Mouse (Mus musculus): Measurements from ENCODE around the gene Nasp.
"Not testable (repeated sequence)": the region's sequence is repeated elsewhere in the genome, so short reads cannot be mapped to it uniquely, and the experiment has no call there.

Nasp gene

DNA sequence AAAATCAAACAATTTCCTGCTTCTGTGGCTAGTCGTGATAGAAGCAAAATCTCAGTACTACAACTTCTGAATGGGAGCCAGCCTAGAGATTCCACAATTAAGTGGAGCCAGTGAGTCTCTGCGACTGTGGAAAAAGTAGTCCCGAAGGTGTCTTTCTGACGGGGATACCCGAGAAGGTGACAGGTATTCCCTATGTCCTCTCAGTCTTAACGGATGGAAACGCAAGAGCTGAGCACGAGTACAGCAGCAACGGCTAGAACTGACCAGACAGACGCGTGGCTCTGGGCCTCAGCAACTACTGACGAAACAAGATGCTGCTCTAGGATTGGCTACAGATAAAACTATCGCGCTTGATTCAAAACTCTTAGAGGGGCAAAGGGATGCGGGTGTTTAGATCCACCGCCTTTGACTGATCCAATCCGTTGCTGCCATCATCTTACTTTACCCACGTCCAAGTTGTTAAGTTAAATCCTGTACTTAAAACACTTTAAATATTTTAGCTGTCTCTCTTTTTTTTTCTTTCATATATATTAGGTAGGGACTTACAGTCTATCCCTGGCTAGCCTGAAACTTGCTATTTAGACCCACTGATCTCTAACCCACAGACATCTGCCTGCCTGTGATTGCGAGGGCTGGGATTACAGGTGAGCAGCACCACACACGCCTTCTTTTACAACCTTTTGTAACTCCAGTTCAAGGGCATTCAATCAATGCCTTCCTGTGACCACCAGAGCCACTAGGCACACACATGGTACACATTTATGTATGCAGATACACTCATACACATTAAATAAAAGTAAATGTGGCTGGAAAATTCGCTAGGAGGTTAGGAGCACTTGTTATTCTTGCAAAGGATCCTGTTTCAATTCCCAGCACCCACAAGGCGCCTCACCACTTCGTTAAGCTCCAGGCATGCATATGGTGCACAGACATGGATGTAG is at the start of gene Nasp:
Nasp (minus strand) TSS at position 220 of the 941 bp plus-strand sequence.
- peak; percentile 87 for DNase-seq (ENCODE audit: low read depth)

GRCm38 (mm10) chr4:116676027-116676426 is 48.3 kb upstream of the Nasp start:
- no peak for DNase-seq (ENCODE audit: low read depth)

GRCm38 (mm10) chr4:116674761-116675160 is 47.0 kb upstream of the Nasp start:
- DNase-seq (ENCODE audit: low read depth), result not testable (repeated sequence)

DNA sequence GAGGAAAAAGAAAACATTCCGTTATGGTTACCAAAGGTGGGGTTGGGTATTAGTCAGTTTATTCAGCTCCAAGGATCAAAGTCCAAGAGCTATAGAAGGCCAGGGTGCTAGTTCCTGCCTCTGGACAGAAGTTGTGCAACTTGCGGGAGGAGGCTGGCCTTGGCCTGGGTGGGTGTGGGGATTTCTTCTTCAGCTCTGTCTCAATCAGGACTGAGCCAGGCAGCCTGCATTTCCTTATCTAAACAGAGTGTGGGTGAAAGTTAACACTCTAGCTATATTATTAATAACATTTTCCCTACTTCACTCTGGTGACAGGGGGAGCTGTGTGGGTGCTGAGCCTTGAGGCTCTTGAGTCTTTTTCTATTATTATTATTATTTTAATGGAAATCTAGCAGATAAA is 45.0 kb upstream of the Nasp start:
- no peak for DNase-seq (ENCODE audit: low read depth)

- DNase-seq (ENCODE audit: low read depth), result no peak
These were observed 41.5 kb upstream of the Nasp start for GRCm38 (mm10) chr4:116669291-116669690.

DNA sequence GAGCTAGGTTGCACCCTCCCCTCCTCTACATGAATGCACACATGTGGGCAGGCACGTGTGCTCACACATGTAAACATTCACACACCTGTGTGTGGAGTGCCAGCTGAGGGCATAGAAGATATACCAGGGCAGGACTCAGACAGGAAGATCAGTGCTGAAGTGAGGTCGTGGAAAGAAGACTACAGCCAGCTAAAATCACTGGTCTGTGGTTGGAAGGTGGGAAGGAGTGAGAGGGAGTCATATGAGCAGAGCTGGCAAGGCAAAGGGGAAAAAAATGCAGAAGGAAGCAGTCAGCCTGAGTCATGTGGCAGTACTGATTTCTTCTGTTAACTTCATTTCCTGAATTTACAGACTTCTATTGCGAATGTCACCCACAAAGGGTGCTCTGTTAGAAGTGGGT is 40.4 kb upstream of the Nasp start:
- no peak for DNase-seq (ENCODE audit: low read depth)

- DNase-seq (ENCODE audit: low read depth), result no peak
These were observed 38.9 kb upstream of the Nasp start for GRCm38 (mm10) chr4:116666625-116667024.

DNA sequence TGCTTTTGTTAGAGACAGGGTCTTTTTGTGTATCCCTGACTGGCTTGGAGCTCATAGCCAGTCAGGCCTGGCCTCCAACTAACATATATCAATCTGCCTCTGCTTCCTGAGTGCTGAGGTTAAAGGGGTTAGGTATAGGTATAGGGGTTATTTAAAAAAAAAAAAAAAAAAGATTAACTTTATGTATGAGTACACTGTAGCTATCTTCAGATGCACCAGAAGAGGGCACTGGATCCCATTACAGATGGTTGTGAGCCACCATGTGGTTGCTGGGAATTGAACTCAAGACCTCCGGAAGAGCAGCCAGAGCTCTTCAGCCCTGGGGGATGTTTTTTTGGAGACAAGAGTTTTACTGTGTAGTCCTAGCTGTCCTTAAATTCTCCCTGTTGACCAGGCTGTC is 34.3 kb upstream of the Nasp start:
- DNase-seq (ENCODE audit: low read depth), result no peak

DNA sequence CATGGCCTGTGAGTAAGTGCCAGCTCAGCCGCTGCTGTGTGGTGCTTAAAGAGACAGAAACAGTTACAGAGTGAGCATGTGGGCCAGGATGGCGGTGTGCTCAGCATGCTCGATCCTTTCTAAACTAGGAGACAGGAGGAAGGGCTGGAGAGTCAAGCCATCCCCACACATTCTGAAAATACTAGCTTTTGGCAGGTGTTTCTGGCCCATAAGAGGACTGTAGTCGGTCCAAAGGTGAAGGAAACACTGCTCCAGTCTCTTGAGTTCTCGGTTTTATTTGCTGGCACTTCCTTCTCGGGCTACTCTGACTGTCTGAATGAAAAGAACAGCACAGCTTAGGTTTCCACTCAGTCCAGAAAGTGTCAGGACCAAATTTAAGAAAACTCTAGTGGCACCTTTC is 33.1 kb upstream of the Nasp start:
- no peak for DNase-seq (ENCODE audit: low read depth)

- not testable (repeated sequence) for DNase-seq (ENCODE audit: low read depth)
These were observed 32.2 kb upstream of the Nasp start for GRCm38 (mm10) chr4:116659916-116660315.

GRCm38 (mm10) chr4:116659474-116659873 is 31.7 kb upstream of the Nasp start:
- DNase-seq (ENCODE audit: low read depth), result no peak

DNA sequence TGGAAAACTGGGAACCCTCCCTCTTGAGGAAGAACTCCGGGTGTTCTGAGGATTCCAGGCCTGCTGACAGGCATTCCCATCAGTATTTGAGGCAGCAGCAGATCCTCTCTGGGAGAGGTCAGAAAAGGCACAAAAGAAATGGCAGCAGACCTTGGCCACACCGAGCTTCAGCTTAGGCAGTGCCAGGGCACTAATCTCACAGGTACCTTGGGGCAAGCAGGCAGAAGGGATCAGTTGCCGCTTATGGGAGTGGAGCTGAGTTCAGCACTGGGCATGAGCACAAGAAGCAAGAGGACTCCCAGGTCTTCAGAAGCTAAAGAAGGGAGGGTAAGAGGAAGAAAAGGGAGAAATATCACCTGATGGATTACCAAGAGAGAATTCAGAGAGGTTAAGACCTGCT is 30.2 kb upstream of the Nasp start:
- DNase-seq (ENCODE audit: low read depth), result no peak

GRCm38 (mm10) chr4:116655658-116656057 is 27.9 kb upstream of the Nasp start:
- no peak for DNase-seq (ENCODE audit: low read depth)

GRCm38 (mm10) chr4:116655100-116655499 is 27.4 kb upstream of the Nasp start:
- DNase-seq (ENCODE audit: low read depth), result no peak

- no peak for DNase-seq (ENCODE audit: low read depth)
These were observed 25.5 kb upstream of the Nasp start for GRCm38 (mm10) chr4:116653228-116653627.

- DNase-seq (ENCODE audit: low read depth), result no peak
These were observed 24.0 kb upstream of the Nasp start for GRCm38 (mm10) chr4:116651797-116652135.

- DNase-seq (ENCODE audit: low read depth), result peak; percentile 70
These were observed 23.4 kb upstream of the Nasp start, which contains the start of gene Akr1a1 for GRCm38 (mm10) chr4:116650924-116651796. Gene Akr1a1, minus strand, starts transcription at chr4:116651680.

DNA sequence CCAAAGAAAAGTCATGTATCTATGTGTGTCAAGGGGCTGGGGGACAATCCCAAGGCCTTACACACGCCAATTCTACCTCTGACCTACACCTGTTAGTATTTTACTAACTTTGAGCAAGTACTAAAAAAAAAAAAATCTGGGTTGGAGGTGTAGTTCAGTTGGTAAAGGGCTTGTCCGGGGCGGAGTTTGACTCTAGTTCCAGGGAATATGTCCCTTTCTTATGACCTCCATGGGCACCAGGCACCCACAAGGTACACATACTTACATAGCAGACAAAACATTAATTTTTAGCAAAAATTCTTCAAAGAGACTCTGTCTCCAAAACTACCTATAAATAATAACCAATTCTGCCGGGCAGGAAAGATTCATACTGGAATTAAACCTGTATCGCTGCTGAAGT is 22.6 kb upstream of the Nasp start:
- DNase-seq (ENCODE audit: low read depth), result no peak

- DNase-seq (ENCODE audit: low read depth), result peak; percentile 50
These were observed 21.7 kb upstream of the Nasp start for GRCm38 (mm10) chr4:116649411-116649810.

DNA sequence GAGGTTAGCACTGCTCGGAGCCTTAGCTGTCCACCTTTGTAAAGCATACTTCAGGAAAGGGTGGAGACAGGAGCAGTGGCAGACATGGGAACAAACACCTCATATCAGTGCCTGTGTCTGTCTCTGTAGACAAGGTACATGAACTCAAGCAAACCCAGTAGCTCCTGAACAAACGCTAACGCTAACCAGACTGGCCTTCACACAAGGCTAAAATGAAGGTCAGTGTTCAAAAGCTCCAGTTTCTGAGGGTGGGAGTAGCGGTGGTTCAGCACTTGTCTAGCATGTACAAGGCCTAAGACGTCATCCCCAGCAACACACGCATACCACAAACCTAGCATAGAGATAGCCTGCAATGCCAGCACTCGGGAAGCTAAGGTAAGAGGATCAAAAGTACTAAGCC is 17.9 kb upstream of the Nasp start:
- no peak for DNase-seq (ENCODE audit: low read depth)

GRCm38 (mm10) chr4:116644326-116644725 is 16.6 kb upstream of the Nasp start:
- DNase-seq (ENCODE audit: low read depth), result no peak

DNA sequence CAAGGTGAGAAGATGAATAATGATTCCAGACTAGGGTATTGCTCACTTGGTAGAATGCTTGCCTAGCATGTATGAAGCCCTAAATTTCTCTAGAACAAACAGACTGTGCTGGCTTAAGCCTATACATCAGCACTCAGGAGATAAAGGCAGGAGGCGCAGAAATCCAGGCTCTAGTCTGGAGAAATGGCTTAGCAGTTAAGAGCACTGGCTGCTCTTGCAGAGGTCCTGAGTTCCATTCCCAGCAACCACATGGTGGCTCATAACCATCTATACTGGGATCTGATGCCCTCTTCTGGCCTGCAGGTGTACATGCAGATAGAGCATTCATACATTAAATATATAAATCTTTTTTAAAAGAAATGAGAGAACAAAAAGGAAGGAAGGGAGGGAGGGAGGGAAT is 14.3 kb upstream of the Nasp start:
- DNase-seq (ENCODE audit: low read depth), result no peak

GRCm38 (mm10) chr4:116638821-116639220 is 11.1 kb upstream of the Nasp start:
- DNase-seq (ENCODE audit: low read depth), result no peak
